Mouse (Mus musculus) gastrocnemius, postnatal 36 days (tissue): ENCODE measurements around the gene Fh1. TPM values are rescaled to one million over a fixed set of nuclear protein-coding genes. Genes with fewer than 3 reads are reported as not detected.

Experiments
- DNase-seq, 2 experiments: peaks; one replicate each; pipeline ENCODE4 v3.0.0; 2022
- intact Hi-C: fragments of 180-260 bp; cut with DNase I; formaldehyde crosslinking; loops from one replicate; pipeline ENCODE4 v1.15.1; 2025
- total RNA-seq, 2 experiments: library from RNA; stranded (reverse); gene quantifications; 2 replicates each; pipeline ENCODE4 v1.2.3; 2021

Fh1 gene
- total RNA-seq, 2 experiments from 2014 or later = 279 to 282 TPM

- DNase-seq = no peak
- intact Hi-C loops = no loop called here
These were observed 63.6 kb downstream of the Fh1 start for GRCm38 (mm10) chr1:175561806-175562205.

DNA sequence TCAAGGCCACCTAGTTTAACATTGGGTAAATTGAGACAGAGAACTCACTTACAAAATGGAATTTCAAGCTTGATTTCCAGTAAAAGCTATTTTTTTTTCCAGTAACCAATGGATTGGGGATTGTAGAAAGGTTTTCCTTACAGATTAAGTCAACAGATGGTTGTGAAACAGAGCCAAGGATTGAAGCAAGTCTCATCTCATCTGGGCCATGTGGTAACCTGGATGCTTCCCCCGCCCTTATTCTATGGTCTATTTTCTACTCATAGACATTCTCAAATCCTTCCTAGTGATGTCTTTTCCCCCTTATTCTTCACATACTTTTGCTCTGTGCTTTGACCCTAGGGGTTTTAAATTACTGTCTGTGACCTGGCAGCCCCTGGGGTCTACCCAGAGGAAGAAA lies 70.8 kb downstream of the Fh1 start:
- intact Hi-C loops = no loop called here
- DNase-seq = no peak

GRCm38 (mm10) chr1:175552474-175552873 lies 73.0 kb downstream of the Fh1 start:
- intact Hi-C loops = no loop called here
- no peak for DNase-seq

GRCm38 (mm10) chr1:175550586-175550985 lies 74.8 kb downstream of the Fh1 start:
- intact Hi-C loops = no loop called here
- no peak for DNase-seq

Other genes starting within 250 kb of the Fh1 start
- gene Rgs7, start 133.1 kb downstream of the Fh1 start, total RNA-seq = under 1 TPM; 0.15 to 0.20 TPM
- under 1 TPM; 0.25 to 0.28 TPM for gene Kmo, start 5.3 kb downstream of the Fh1 start, total RNA-seq
- gene Opn3, start 67.1 kb upstream of the Fh1 start, total RNA-seq = 1 to 10 TPM; 3.3 to 5.0 TPM
- gene Chml, start 67.3 kb upstream of the Fh1 start, total RNA-seq = 1 to 10 TPM; 2.2 to 2.5 TPM
- gene Wdr64, start 73.0 kb upstream of the Fh1 start, total RNA-seq = not detected